Mouse (Mus musculus): Measurements from ENCODE around the gene Scube1. TPM values are rescaled to one million over a fixed set of nuclear protein-coding genes. Genes with fewer than 3 reads are reported as not detected.

The Scube1 gene
- polyA plus RNA-seq, 1 experiment from 2014 or later: 3.0 TPM

DNA sequence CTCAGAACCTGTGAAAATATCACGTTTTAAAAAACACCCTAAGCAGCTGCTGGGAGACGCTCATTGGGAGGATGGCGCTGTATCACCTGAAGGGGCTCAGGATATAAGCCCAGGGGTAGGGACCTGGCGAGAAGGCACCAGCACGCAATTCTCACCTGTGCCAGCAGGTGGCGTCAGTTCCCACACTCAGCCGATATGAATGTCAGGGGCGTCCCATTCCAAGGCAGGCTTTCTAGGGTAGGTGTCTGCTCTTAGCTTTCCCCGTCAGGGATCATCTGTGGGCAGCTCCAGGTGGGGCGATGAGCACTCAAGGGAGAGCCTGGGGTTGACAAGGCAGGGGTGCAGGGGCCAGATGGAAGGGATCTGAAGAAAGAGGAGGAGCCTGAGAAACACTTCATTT, 35.9 kb upstream of the Scube1 start:
- Histone ChIP-seq H3K4me2 (ENCODE audit: low read length) (no peak overlapping the region), H3K36me3 (ENCODE audit: insufficient read depth, low read length) (no peaks in the 10 kb centered on the region), H3K27me3 (ENCODE audit: insufficient read depth, low read length) (no peaks in the 10 kb centered on the region), H3K27ac (no peak overlapping the region), H3K4me3 (replicated peaks; ENCODE audit: low read depth, low read length) (no peak overlapping the region), H3K9ac (ENCODE audit: low read depth, low read length) (no peak overlapping the region), H3K9me3 (replicated peaks; ENCODE audit: low read length) (no peaks in the 10 kb centered on the region), H3K4me1 (replicated peaks; ENCODE audit: insufficient read depth, low read length) (no peaks in the 10 kb centered on the region)
- peak; percentile 80 for TF ChIP-seq CTCF (IDR thresholded peaks at IDR 0.05; ENCODE audit: low read depth)
- WGBS: 11% methylated on average over 10 of the region's 10 CpGs
- ATAC-seq (replicated peaks; ENCODE audit: low FRiP score, low read depth) (no peak), DNase-seq (ENCODE audit: low spot score) (peak; percentile 42)

DNA sequence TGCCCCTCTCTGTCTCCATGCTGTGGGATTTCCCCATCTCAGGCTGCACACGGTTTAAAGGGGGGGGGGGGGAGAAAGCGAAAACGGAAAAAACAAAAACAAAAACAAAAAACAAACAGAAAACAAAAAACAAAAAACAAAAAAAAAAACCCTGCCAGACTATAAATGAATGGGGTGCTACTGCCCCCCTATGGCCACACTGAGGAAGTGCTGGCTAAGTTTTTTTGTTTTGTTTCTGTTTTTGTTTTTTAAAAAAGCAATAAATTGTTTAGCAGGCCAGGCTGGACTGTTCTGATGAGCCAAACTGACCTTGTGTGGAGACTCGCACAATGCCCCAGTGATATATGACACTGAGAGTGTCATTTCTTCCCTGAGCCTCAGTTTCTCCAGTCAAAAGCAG, 34.1 kb upstream of the Scube1 start:
- no peaks in the 10 kb centered on the region for H3K9me3 ChIP-seq (replicated peaks; ENCODE audit: low read length)
- no peak overlapping the region for H3K9ac ChIP-seq (ENCODE audit: low read depth, low read length)
- peak; percentile 80 for TF ChIP-seq CTCF (IDR thresholded peaks at IDR 0.05; ENCODE audit: low read depth)
- H3K4me1 ChIP-seq (replicated peaks; ENCODE audit: insufficient read depth, low read length): no peaks in the 10 kb centered on the region
- no peak overlapping the region for H3K4me2 ChIP-seq (ENCODE audit: low read length)
- ATAC-seq (replicated peaks; ENCODE audit: low FRiP score, low read depth) (no peak), DNase-seq (ENCODE audit: low spot score) (peak; percentile 33)
- WGBS: 12% methylated on average over 4 of the region's 4 CpGs
- H3K27me3 ChIP-seq (ENCODE audit: insufficient read depth, low read length): no peaks in the 10 kb centered on the region
- H3K4me3 ChIP-seq (replicated peaks; ENCODE audit: low read depth, low read length): no peak overlapping the region
- no peaks in the 10 kb centered on the region for H3K36me3 ChIP-seq (ENCODE audit: insufficient read depth, low read length)
- no peak overlapping the region for H3K27ac ChIP-seq

DNA sequence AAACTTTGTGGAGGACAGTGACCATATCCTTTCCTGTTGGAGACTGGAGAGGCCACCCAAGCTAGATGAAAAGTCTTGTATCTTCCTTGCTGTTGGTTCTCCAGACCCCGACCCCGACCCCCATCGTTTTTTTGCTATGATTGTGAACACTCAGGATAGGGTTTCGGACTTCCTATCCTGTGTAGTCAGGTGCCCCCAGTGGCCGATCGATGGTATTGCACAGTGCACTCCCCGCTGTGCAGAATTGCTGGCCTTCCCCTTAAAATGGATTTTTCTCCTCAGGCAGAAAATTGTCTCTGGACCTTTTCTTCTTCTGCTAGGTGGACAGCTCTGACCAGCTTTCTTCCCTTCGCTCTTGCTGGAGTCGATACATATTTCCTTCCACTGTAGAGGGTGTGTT, 31.9 kb upstream of the Scube1 start:
- ATAC-seq (replicated peaks; ENCODE audit: low FRiP score, low read depth) (no peak), DNase-seq (ENCODE audit: low spot score) (peak; percentile 73)
- H3K4me1 ChIP-seq (replicated peaks; ENCODE audit: insufficient read depth, low read length): no peaks in the 10 kb centered on the region
- no peak overlapping the region for H3K9ac ChIP-seq (ENCODE audit: low read depth, low read length)
- no peaks in the 10 kb centered on the region for H3K36me3 ChIP-seq (ENCODE audit: insufficient read depth, low read length)
- WGBS: 27% methylated on average over 9 of the region's 9 CpGs
- no peaks in the 10 kb centered on the region for H3K27me3 ChIP-seq (ENCODE audit: insufficient read depth, low read length)
- H3K4me3 ChIP-seq (replicated peaks; ENCODE audit: low read depth, low read length): no peak overlapping the region
- peak; percentile 75 for TF ChIP-seq CTCF (IDR thresholded peaks at IDR 0.05; ENCODE audit: low read depth)
- H3K9me3 ChIP-seq (replicated peaks; ENCODE audit: low read length): no peaks in the 10 kb centered on the region
- H3K4me2 ChIP-seq (ENCODE audit: low read length): no peak overlapping the region
- no peak overlapping the region for H3K27ac ChIP-seq

DNA sequence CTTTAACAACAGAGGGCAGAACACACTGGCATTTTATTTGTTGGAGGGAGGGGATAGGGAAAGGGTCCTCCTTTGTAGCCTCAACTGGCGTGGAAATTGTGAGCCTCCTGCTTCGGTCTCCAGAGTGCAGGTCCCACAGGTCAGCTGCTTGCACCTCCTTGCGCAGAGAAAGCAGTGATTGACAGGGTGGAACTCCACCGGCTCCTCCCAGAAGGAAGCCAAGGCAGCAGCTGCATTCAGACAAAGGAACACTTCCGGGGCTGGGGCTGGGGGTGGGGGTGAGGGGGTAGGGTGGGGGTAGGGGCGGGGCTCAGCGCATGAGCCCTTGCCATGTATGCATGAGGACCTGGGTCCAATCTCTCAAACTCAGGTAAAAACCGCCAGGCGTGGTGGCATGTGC, 24.6 kb upstream of the Scube1 start:
- WGBS: 70% methylated on average over 9 of the region's 9 CpGs
- Histone ChIP-seq H3K4me1 (replicated peaks; ENCODE audit: insufficient read depth, low read length) (no peaks in the 10 kb centered on the region; the same call in 1 of the 2 replicates), H3K4me2 (ENCODE audit: low read length) (no peak overlapping the region), H3K4me3 (replicated peaks; ENCODE audit: low read depth, low read length) (no peak overlapping the region), H3K36me3 (ENCODE audit: insufficient read depth, low read length) (no peaks in the 10 kb centered on the region), H3K27ac (no peak overlapping the region), H3K27me3 (ENCODE audit: insufficient read depth, low read length) (no peaks in the 10 kb centered on the region), H3K9me3 (replicated peaks; ENCODE audit: low read length) (no peaks in the 10 kb centered on the region), H3K9ac (ENCODE audit: low read depth, low read length) (no peak overlapping the region)
- no peak for TF ChIP-seq CTCF (IDR thresholded peaks at IDR 0.05; ENCODE audit: low read depth)
- DNase-seq (ENCODE audit: low spot score) (no peak), ATAC-seq (replicated peaks; ENCODE audit: low FRiP score, low read depth) (no peak)

DNA sequence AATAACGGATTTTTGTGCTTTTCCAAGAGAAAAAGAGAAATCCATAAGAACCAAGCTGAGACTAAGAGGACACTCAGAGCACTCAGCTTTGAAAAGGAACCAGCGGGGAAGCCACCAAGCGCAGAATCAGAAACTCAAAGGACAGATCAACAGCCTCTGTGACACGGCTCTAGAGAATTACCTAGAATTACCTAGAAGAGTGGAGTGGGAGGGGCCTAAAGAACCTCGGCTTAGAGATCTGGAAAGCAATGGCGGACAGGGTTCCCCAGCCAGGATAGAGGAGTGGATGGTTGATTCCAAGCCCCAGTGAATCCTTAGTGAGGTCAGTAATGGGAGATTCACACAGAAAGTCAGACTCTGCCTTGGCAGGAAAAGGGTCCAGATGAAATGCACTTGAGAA, 24.2 kb upstream of the Scube1 start:
- no peaks in the 10 kb centered on the region; the same call in 1 of the 2 replicates for H3K4me1 ChIP-seq (replicated peaks; ENCODE audit: insufficient read depth, low read length)
- H3K27ac ChIP-seq: no peak overlapping the region
- no peak overlapping the region for H3K9ac ChIP-seq (ENCODE audit: low read depth, low read length)
- no peak for ATAC-seq (replicated peaks; ENCODE audit: low FRiP score, low read depth)
- no peak for TF ChIP-seq CTCF (IDR thresholded peaks at IDR 0.05; ENCODE audit: low read depth)
- H3K36me3 ChIP-seq (ENCODE audit: insufficient read depth, low read length): no peaks in the 10 kb centered on the region
- no peak for DNase-seq (ENCODE audit: low spot score)
- no peak overlapping the region for H3K4me2 ChIP-seq (ENCODE audit: low read length)
- 80% methylated on average over 6 of the region's 6 CpGs for whole genome bisulfite sequencing
- no peak overlapping the region for H3K4me3 ChIP-seq (replicated peaks; ENCODE audit: low read depth, low read length)
- no peaks in the 10 kb centered on the region for H3K27me3 ChIP-seq (ENCODE audit: insufficient read depth, low read length)
- no peaks in the 10 kb centered on the region for H3K9me3 ChIP-seq (replicated peaks; ENCODE audit: low read length)

DNA sequence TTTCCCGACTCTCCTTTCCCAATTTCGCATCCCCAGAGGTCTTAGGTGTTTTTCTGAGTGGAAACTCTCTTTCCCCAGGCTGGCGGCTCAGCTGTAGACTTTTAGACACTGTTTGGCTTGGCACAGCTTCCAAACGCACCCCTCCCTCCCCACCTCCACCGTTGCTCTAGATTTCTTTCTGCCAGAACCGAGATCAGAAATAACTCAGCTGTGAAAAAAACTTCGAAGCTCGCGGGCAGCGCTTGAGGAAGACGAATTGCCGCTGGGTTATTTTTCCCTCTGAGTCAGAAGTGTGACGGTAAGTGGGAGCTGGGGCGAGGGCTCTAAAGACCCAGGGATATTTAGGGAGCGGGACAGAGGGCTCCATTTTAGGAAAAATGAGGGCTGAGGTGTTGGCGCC, 21.5 kb upstream of the Scube1 start:
- Histone ChIP-seq H3K27ac (no peak overlapping the region), H3K27me3 (ENCODE audit: insufficient read depth, low read length) (no peaks in the 10 kb centered on the region), H3K9ac (ENCODE audit: low read depth, low read length) (no peak overlapping the region), H3K4me1 (replicated peaks; ENCODE audit: insufficient read depth, low read length) (peaks cover 1% of the 10 kb centered on the region), H3K4me3 (replicated peaks; ENCODE audit: low read depth, low read length) (no peak overlapping the region), H3K36me3 (ENCODE audit: insufficient read depth, low read length) (no peaks in the 10 kb centered on the region), H3K9me3 (replicated peaks; ENCODE audit: low read length) (no peaks in the 10 kb centered on the region), H3K4me2 (ENCODE audit: low read length) (no peak overlapping the region)
- DNase-seq (ENCODE audit: low spot score) (no peak), ATAC-seq (replicated peaks; ENCODE audit: low FRiP score, low read depth) (no peak)
- WGBS: 23% methylated on average over 16 of the region's 16 CpGs
- no peak for TF ChIP-seq CTCF (IDR thresholded peaks at IDR 0.05; ENCODE audit: low read depth)

DNA sequence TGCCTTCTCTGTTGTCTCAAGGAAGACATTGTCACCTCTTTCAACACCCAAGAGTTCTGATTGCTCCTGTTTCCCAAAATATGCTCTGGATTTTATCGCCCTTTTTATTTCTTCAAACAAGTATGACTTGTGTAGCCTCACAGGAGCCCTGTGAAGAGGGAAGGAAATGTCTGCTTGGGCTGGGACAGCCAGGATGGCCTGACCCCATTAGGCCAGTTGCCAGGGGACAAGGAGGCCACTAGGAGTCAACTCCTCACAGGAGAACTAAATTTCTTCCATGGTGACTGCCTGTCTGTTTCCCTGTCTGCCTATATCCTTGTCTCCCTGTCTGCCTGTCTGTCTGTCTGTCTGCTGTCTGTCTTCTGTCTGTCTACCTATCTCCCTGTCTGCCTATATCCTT, 17.2 kb upstream of the Scube1 start:
- ATAC-seq (replicated peaks; ENCODE audit: low FRiP score, low read depth) (no peak), DNase-seq (ENCODE audit: low spot score) (no peak)
- Histone ChIP-seq H3K4me1 (replicated peaks; ENCODE audit: insufficient read depth, low read length) (peaks cover 4% of the 10 kb centered on the region), H3K9ac (ENCODE audit: low read depth, low read length) (no peak overlapping the region), H3K27me3 (ENCODE audit: insufficient read depth, low read length) (no peaks in the 10 kb centered on the region), H3K4me2 (ENCODE audit: low read length) (no peak overlapping the region), H3K36me3 (ENCODE audit: insufficient read depth, low read length) (no peaks in the 10 kb centered on the region), H3K27ac (no peak overlapping the region), H3K4me3 (replicated peaks; ENCODE audit: low read depth, low read length) (no peak overlapping the region), H3K9me3 (replicated peaks; ENCODE audit: low read length) (no peaks in the 10 kb centered on the region)
- TF ChIP-seq CTCF (IDR thresholded peaks at IDR 0.05; ENCODE audit: low read depth): no peak
- 77% methylated on average over 1 of the region's 1 CpGs for WGBS

Data from kidney, postnatal 0 days (tissue).